Mouse (Mus musculus): Measurements from ENCODE around the gene Cntn3.
"Not testable (repeated sequence)": the region's sequence is repeated elsewhere in the genome, so short reads cannot be mapped to it uniquely, and the experiment has no call there.

Cntn3 gene

GRCm38 (mm10) chr6:102573001-102573400 is at the start of gene Cntn3:
Gene Cntn3 (minus strand): TSS chr6:102573101.
- DNase-seq = not testable (repeated sequence)

DNA sequence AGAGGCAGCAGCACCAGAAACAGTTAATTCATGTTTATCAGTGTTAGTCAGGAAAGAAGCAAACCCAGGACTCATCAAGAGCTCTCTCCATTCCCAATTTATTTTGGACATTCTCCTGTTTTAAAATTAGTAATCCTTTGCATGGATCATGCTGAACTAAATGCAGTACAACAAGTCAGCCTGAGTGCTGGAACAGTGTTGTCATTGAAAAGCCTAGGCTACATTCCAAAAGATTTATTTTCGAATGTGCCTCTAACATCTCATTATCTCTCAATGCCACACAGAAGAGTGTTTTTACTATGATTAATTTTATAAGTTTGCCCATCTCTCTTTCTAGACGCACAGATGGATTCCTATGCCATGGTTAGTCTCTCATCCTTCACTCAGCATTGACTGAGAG is 27.9 kb upstream of the Cntn3 start:
- no peak for DNase-seq

DNA sequence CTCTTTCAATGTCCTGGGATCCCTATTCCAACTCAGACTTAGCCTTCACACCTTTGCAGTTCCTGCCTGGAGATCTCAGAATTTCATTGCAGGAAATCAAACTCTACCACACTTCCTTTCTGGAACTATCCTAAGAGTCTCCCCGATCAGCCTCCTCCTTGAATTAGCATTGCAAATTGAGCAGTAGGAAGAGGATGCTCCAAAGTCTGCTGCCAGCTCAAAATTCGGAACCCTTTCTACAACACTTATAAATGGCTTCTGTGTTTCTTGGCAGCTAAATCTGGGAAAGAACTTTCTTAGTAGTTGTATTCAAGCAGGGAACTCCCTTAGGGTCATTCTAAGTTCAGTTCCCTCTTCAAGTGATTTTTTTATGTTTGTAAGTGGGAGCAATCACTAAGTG is 24.9 kb upstream of the Cntn3 start:
- DNase-seq = no peak

GRCm38 (mm10) chr6:102590151-102590550 is 17.2 kb upstream of the Cntn3 start:
- DNase-seq = no peak

DNA sequence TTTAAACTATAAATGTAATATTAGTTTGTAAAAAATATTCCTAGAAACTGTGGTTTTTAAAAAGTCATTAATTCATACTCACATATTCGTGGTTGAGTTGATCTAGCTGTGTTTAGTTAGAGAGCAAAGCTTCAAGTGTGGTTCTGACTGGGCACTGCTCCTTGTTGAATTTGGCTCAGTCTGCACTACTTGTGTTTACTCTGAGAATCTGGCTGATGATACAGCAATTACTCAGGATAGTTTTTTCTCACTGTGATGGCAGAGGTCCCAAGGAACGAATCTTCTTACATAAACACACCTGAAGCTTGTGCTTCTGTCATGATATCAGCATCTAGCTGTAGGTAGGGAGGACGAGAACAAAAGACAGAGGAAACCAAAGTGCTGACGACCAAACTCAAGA is 16.4 kb upstream of the Cntn3 start:
- DNase-seq = no peak

- DNase-seq = no peak
These were observed 13.2 kb upstream of the Cntn3 start for GRCm38 (mm10) chr6:102586056-102586455.

DNA sequence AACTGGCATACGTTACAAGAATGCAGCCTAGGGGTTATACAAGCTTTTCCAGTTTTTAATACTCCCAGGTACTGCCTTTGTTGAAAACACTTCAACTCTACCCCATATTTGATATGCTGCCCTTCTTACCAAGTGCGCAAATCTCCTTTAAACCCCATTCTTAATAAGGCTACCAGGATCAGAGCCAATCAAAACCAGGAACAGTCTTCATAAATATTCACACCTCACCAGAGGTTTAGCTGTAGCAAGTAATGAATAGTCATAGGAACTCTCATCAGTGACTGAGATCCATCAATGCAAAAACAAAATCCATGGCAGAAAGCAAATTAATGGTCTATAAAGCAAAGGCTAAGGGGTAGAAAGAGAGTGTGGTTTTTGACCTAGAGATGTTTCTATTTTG is 10.7 kb upstream of the Cntn3 start:
- no peak for DNase-seq

DNA sequence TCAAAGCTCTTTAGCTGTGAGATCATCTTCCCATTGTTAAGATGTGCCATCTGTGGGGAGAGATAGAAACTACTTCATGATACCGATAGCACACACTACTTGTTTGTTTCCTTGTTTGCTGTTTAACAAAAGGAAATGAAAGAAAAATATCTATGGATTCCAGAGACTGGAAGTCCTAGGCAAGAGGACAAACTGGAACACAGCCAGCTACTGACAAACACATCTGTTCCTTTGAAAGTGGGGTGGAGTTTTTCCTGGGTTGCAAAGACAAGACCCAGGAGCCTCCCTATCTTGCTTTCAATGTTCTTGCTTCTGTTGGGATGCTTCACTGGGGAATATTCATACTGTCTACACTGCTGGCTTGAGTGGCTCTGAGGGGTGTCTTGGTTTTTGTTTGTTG is 5.4 kb downstream of the Cntn3 start:
- DNase-seq = no peak

- DNase-seq = no peak
These were observed 7.7 kb downstream of the Cntn3 start for GRCm38 (mm10) chr6:102565228-102565627.

GRCm38 (mm10) chr6:102564011-102564731 is 8.7 kb downstream of the Cntn3 start:
- DNase-seq = peak; percentile 89

DNA sequence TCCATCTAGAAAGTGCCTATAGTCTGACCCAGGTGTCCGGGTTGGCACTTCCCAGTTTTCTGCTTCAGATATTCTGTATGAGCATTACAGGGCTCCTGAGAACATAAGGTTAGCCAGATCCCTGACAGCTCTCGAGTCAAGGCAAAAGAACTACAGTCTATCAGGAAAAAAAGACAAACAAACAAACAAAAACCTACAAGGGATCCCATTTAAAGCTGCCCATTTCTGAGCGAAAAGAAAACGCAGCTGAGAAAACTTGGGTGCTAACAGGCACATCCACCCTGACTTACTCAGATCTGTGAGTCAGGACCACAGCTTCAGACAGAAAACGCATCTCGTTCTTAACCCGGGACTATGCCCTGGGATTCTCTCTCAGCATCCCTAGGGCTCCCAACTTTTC is 9.5 kb downstream of the Cntn3 start:
- peak; percentile 28 for DNase-seq

GRCm38 (mm10) chr6:102557521-102557920 is 15.4 kb downstream of the Cntn3 start:
- no peak for DNase-seq

- no peak for DNase-seq
These were observed 16.4 kb downstream of the Cntn3 start for GRCm38 (mm10) chr6:102556497-102556896.

DNA sequence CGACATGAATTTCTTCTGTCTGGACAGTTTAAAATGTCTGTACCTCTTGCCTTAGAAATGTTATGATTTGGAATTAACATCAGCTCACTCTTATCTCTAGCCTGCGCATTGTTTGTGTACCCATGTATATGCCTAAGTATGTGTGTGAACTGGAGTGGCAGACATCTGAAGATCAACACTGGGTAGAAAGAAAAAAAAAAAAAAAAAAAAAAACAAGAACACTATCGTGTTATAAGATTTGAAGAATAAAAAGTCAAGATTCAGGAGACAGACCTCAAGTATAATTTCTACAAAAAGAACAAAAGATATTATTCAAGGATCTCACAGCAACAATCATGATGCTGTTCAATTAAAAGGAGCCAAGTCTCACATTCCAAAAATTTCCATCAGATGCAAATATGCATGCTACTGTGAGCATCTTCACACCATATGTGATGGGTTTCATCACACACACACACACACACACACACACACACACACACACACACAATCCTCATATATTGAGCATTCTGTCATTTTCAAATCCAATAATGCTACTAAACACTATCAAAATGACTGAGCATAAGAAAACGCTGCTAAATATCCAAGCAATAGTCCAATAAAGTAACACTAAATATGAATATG is 17.0 kb downstream of the Cntn3 start:
- DNase-seq = no peak

GRCm38 (mm10) chr6:102555067-102555657 is 17.7 kb downstream of the Cntn3 start:
- DNase-seq = no peak

GRCm38 (mm10) chr6:102541633-102542412 is 31.1 kb downstream of the Cntn3 start:
- no peak for DNase-seq

DNA sequence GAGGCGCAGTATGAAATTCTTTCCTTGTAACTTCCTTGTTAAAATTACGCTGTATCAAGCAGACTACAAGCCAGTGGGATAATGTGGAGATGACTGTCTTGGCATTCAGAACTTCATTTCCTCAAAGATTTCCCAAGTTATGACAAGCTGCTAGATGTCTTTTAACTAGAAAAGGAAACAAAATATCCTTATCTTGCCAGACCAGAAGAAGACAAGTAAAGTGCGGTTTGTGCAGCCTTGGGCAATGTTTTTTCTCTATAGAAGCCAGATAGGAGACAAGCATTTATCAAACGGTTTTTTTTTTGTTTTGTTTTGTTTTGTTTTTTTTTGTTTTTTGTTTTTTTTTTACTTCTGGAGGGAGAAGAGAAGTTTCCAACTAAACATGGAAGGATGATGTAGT is 37.3 kb downstream of the Cntn3 start:
- DNase-seq = no peak

- DNase-seq = no peak
These were observed 49.9 kb downstream of the Cntn3 start for GRCm38 (mm10) chr6:102523037-102523436.

DNA sequence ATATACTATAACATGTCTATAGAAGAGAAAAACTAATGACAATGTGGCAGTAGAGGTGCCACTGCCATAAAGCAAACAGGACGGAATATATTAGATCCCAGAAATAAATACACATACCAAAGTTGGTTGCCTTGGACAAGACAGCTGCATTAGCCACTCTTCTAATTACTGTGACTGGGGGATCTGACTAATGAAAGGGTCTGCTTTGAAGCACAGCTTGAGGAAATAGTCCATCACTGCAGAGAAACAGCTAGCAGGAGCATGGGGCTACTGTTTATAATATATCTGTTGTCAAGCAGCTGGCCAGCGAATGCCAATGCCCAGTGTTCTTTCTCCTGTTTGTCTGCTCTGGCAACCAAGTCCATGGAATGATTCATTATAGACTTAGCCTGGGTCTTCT is 51.9 kb downstream of the Cntn3 start:
- DNase-seq = no peak

DNA sequence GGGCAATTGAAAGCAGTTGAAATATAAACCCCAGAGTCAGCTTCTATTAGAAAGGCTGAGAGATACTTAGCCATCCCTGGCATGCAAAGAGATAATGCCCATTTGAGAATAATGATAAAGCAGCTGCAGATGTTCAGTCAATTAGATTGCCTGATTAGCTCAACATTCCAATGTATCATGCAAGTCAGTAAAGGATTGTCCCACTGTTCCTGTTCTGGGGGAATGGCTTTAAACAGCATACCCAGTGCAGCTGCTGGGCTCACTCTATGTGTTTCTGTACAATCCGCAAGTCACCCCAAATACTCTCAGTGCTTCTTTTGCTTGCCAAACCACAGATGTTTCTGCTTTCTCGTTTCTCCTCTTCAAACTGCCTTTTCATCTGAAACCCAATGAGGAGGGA is 57.7 kb downstream of the Cntn3 start:
- peak; percentile 3 for DNase-seq

- DNase-seq = peak; percentile 1
These were observed 60.8 kb downstream of the Cntn3 start for GRCm38 (mm10) chr6:102512085-102512484.

DNA sequence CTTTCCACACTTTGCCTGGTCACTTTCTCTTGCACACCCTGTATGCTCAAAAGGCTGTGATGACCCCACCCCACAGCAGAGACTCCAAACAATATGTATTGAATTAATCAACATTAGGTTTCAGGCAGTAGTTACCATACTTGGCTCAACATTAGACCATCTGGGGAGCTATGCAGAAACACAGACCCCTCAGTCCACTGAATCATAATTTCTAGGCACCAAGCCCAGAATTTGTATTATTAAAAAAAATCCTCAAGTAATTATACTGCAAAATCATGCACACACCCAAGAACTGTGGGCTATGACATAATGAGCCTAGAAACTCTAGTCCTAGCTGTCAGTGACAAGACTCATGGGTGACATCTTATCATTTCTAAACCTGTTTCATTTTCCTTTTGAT is 87.4 kb downstream of the Cntn3 start:
- no peak for DNase-seq

- no peak for DNase-seq
These were observed 94.4 kb downstream of the Cntn3 start for GRCm38 (mm10) chr6:102478320-102479080.
